Mouse (Mus musculus) MEL (cell line): Measurements from ENCODE around the gene Rabgap1l. TPM values are rescaled to one million over a fixed set of nuclear protein-coding genes. Genes with fewer than 3 reads are reported as not detected.

ENCODE experiments used
- DNase-seq: peaks from one replicate; pipeline ENCODE4 v3.0.0; 2011; ENCODE audit warnings: low read depth, low spot score
- H3K27ac ChIP-seq: 2 replicates; pipeline ENCODE4 v1.5.1; 2012; ENCODE audit warnings: low read depth, mild to moderate bottlenecking, control low read depth, low read length, moderate library complexity; ENCODE audit not compliant: control insufficient read depth
- H3K27me3 ChIP-seq, 2 experiments: fragments of 150-350 bp in 1 of 2; sonication (generic) in 1 of 2; 2 replicates each; pipeline ENCODE4 v1.6.1; 2012; ENCODE audit warnings: low read length in 2 of 2, mild to moderate bottlenecking in 2 of 2, improper control_type of control experiment in 1 of 2, moderate library complexity in 1 of 2; ENCODE audit not compliant: insufficient read depth in 2 of 2, control insufficient read depth in 1 of 2
- H3K36me3 ChIP-seq, 2 experiments: 2 replicates each; pipeline ENCODE4 v1.6.1; 2012 to 2014; ENCODE audit warnings: low read length in 2 of 2, improper control_type of control experiment in 1 of 2, inconsistent platforms in 1 of 2, mild to moderate bottlenecking in 1 of 2; ENCODE audit not compliant: insufficient read depth in 2 of 2, control insufficient read depth in 1 of 2
- H3K4me1 ChIP-seq, 2 experiments: fragments of 150-350 bp in 1 of 2; sonication (generic) in 1 of 2; 2 replicates each; pipeline ENCODE4 v1.6.1; 2012; ENCODE audit warnings: low read length in 2 of 2, improper control_type of control experiment in 1 of 2, mild to moderate bottlenecking in 1 of 2; ENCODE audit not compliant: insufficient read depth in 2 of 2, control insufficient read depth in 1 of 2
- H3K4me3 ChIP-seq, 2 experiments: fragments of 150-350 bp in 1 of 2; sonication (generic) in 1 of 2; 2 replicates each; pipeline ENCODE4 v1.5.1; 2012; ENCODE audit warnings: low read depth in 2 of 2, low read length in 2 of 2, mild to moderate bottlenecking in 2 of 2, moderate library complexity in 2 of 2, control low read depth in 1 of 2, improper control_type of control experiment in 1 of 2; ENCODE audit not compliant: control insufficient read depth in 1 of 2, insufficient read depth in 1 of 2
- H3K79me2 ChIP-seq: 2 replicates; pipeline ENCODE4 v1.6.1; 2012; ENCODE audit warnings: mild to moderate bottlenecking, low read length, moderate library complexity; ENCODE audit not compliant: control insufficient read depth, poor library complexity, insufficient read depth
- H3K9ac ChIP-seq: 2 replicates; pipeline ENCODE4 v1.6.1; 2012; ENCODE audit warnings: low read depth, mild to moderate bottlenecking, control low read depth, low read length, moderate library complexity; ENCODE audit not compliant: control insufficient read depth, poor library complexity, severe bottlenecking
- H3K9me3 ChIP-seq: fragments of 150-350 bp; sonication (generic); replicated peaks from 2 replicates; pipeline ENCODE4 v1.6.1; 2012; ENCODE audit warnings: mild to moderate bottlenecking, low read length, improper control_type of control experiment, moderate library complexity; ENCODE audit not compliant: insufficient read depth
- CHD1 ChIP-seq: IDR thresholded peaks from 2 replicates; pipeline ENCODE4 v1.6.1; 2012; ENCODE audit warnings: low read depth, mild to moderate bottlenecking, inconsistent platforms, low read length, improper control_type of control experiment
- CHD2 ChIP-seq: IDR thresholded peaks from 2 replicates; pipeline ENCODE4 v1.6.1; 2011; ENCODE audit warnings: low read length, improper control_type of control experiment
- CTCF ChIP-seq, 3 experiments: IDR thresholded peaks in 2 of 3; conservative IDR thresholded peaks in 1 of 3; 2 replicates each; pipeline ENCODE4 v1.5.1; 2011 to 2012; ENCODE audit warnings: low read length in 3 of 3, low read depth in 2 of 3, mild to moderate bottlenecking in 2 of 3, improper control_type of control experiment in 1 of 3, inconsistent platforms in 1 of 3, mixed read lengths in 1 of 3, moderate library complexity in 1 of 3; ENCODE audit not compliant: control insufficient read depth in 1 of 3, insufficient read depth in 1 of 3, poor library complexity in 1 of 3, severe bottlenecking in 1 of 3
- E2F4 ChIP-seq: IDR thresholded peaks from 2 replicates; pipeline ENCODE4 v1.6.1; 2011; ENCODE audit warnings: low read depth, low read length, improper control_type of control experiment, borderline replicate concordance
- ELF1 ChIP-seq: IDR thresholded peaks from 2 replicates; pipeline ENCODE4 v1.6.1; 2014; ENCODE audit warnings: low read depth, mild to moderate bottlenecking, inconsistent platforms, low read length, improper control_type of control experiment, moderate library complexity
- EP300 ChIP-seq, 2 experiments: IDR thresholded peaks; 2 replicates each; pipeline ENCODE4 v1.6.1; 2011; ENCODE audit warnings: improper control_type of control experiment in 2 of 2, low read length in 2 of 2, low read depth in 1 of 2, mild to moderate bottlenecking in 1 of 2
- ETS1 ChIP-seq: IDR thresholded peaks from 2 replicates; pipeline ENCODE4 v1.6.1; 2012; ENCODE audit warnings: low read depth, mild to moderate bottlenecking, inconsistent platforms, low read length, improper control_type of control experiment, moderate library complexity
- GABPA ChIP-seq: IDR thresholded peaks from 2 replicates; pipeline ENCODE4 v1.6.1; 2012; ENCODE audit warnings: low read depth, mild to moderate bottlenecking, inconsistent platforms, low read length, improper control_type of control experiment, moderate library complexity
- HCFC1 ChIP-seq: IDR thresholded peaks from 2 replicates; pipeline ENCODE4 v1.6.1; 2012; ENCODE audit warnings: low read depth, mild to moderate bottlenecking, inconsistent platforms, low read length, improper control_type of control experiment, moderate library complexity
- MEF2A ChIP-seq: IDR thresholded peaks from 2 replicates; pipeline ENCODE4 v1.6.1; 2014; ENCODE audit warnings: low read depth, mild to moderate bottlenecking, inconsistent platforms, low read length, improper control_type of control experiment; ENCODE audit not compliant: poor library complexity, insufficient replicate concordance, severe bottlenecking; ENCODE audit errors: extremely low read depth
- MYB ChIP-seq: IDR thresholded peaks from 2 replicates; pipeline ENCODE4 v1.6.1; 2011; ENCODE audit warnings: mild to moderate bottlenecking, low read depth, low read length, improper control_type of control experiment
- NELFE ChIP-seq: IDR thresholded peaks from 2 replicates; pipeline ENCODE4 v1.6.1; 2011; ENCODE audit warnings: low read depth, low read length, improper control_type of control experiment
- POLR2A ChIP-seq, 2 experiments: IDR thresholded peaks; 2 replicates each; pipeline ENCODE4 v1.6.1; 2011 to 2012; ENCODE audit warnings: low read length in 2 of 2, mild to moderate bottlenecking in 2 of 2, control low read depth in 1 of 2, improper control_type of control experiment in 1 of 2, low read depth in 1 of 2, moderate library complexity in 1 of 2; ENCODE audit not compliant: control insufficient read depth in 1 of 2, insufficient read depth in 1 of 2, poor library complexity in 1 of 2
- POLR2AphosphoS2 ChIP-seq: IDR thresholded peaks from 2 replicates; pipeline ENCODE4 v1.6.1; 2011; ENCODE audit warnings: low read length, improper control_type of control experiment
- POLR2AphosphoS5 ChIP-seq: IDR thresholded peaks from 2 replicates; pipeline ENCODE4 v1.6.1; 2012; ENCODE audit warnings: low read depth, borderline replicate concordance, mild to moderate bottlenecking, inconsistent platforms, low read length, moderate library complexity, mixed read lengths
- SIN3A ChIP-seq: IDR thresholded peaks from 2 replicates; pipeline ENCODE4 v1.6.1; 2012; ENCODE audit warnings: low read length, improper control_type of control experiment, inconsistent platforms
- TAL1 ChIP-seq: IDR thresholded peaks from 2 replicates; pipeline ENCODE4 v1.6.1; 2012; ENCODE audit warnings: mild to moderate bottlenecking, inconsistent platforms, low read length, moderate library complexity, mixed read lengths
- TBP ChIP-seq: IDR thresholded peaks from 2 replicates; pipeline ENCODE4 v1.8.0; 2011; ENCODE audit warnings: low read depth, low read length, improper control_type of control experiment
- TCF12 ChIP-seq: IDR thresholded peaks from 2 replicates; pipeline ENCODE4 v1.6.1; 2014; ENCODE audit warnings: low read depth, mild to moderate bottlenecking, inconsistent platforms, low read length, improper control_type of control experiment, moderate library complexity
- UBTF ChIP-seq: IDR thresholded peaks from 2 replicates; pipeline ENCODE4 v1.6.1; 2012; ENCODE audit warnings: low read depth, mild to moderate bottlenecking, inconsistent platforms, low read length, improper control_type of control experiment, moderate library complexity, borderline replicate concordance; ENCODE audit not compliant: insufficient read depth
- USF1 ChIP-seq: IDR thresholded peaks from 2 replicates; pipeline ENCODE4 v1.6.1; 2014; ENCODE audit warnings: low read depth, mild to moderate bottlenecking, inconsistent platforms, low read length, improper control_type of control experiment, moderate library complexity
- polyA plus RNA-seq, 2 experiments: library from polyadenylated mRNA; stranded (reverse) in 1 of 2; unstranded in 1 of 2; fragments of >175 nt in 1 of 2; fragments of >200 nt in 1 of 2; gene quantifications; 2 replicates each; pipeline versions ENCODE4 v1.2.1 to v1.2.4; 2012; ENCODE audit warnings: low replicate concordance in 2 of 2, low read depth in 1 of 2; ENCODE audit not compliant: insufficient read length in 2 of 2, insufficient read depth in 1 of 2, missing spikeins in 1 of 2
- total RNA-seq: library from RNA; depleted of rRNA; stranded (reverse); fragments of 300-350 nt; gene quantifications from 2 replicates; pipeline ENCODE4 v1.2.3, GENCODE M21; 2012

Gene Rabgap1l
- total and polyA plus RNA-seq, 3 experiments = 24.1 to 26.2 TPM; not detected in 1

- no peaks in the 10 kb centered on the region for H3K27me3 ChIP-seq
- H3K27ac ChIP-seq = no peak overlapping the region
- H3K36me3 ChIP-seq = peaks cover 0 to 37% of the 10 kb centered on the region in 2 experiments; a peak in 2 of 4 replicates
Observed at GRCm38 (mm10) chr1:160734743-160735142, 58.3 kb downstream of the Rabgap1l start.

GRCm38 (mm10) chr1:160729944-160730343 is 63.1 kb downstream of the Rabgap1l start:
- Histone ChIP-seq H3K4me1 (no peaks in the 10 kb centered on the region), H3K36me3 (peaks cover 0 to 20% of the 10 kb centered on the region in 2 experiments; a peak in 2 of 4 replicates), H3K9ac (no peak overlapping the region), H3K27ac (no peak overlapping the region), H3K9me3 (no peaks in the 10 kb centered on the region), H3K79me2 (no peaks in the 10 kb centered on the region), H3K4me3 (no peak overlapping the region), H3K27me3 (no peaks in the 10 kb centered on the region)
- TF ChIP-seq ELF1 (no peak), POLR2AphosphoS5 (no peak), TAL1 (no peak), ETS1 (no peak), NELFE (no peak), POLR2A (IDR thresholded peaks at IDR 0.05; ENCODE audit: control insufficient read depth in 1 of 2, insufficient read depth in 1 of 2, low read depth in 1 of 2, low read length in 2 of 2, poor library complexity in 1 of 2) (no peak), EP300 (IDR thresholded peaks at IDR 0.05; ENCODE audit: low read depth in 1 of 2, low read length in 2 of 2) (no peak), POLR2AphosphoS2 (no peak), MEF2A (no peak), HCFC1 (no peak), TBP (no peak), TCF12 (no peak), CTCF (IDR thresholded peaks at IDR 0.05 in 2 of 3, conservative IDR thresholded peaks at IDR 0.05 in 1 of 3; ENCODE audit: control insufficient read depth in 1 of 3, insufficient read depth in 1 of 3, low read depth in 2 of 3, low read length in 3 of 3, poor library complexity in 1 of 3, severe bottlenecking in 1 of 3) (no peak), E2F4 (no peak), GABPA (no peak)
- no peak for DNase-seq

More at GRCm38 (mm10) chr1:160734743-160735142, 58.3 kb downstream of the Rabgap1l start:
- no peaks in the 10 kb centered on the region for H3K9me3 ChIP-seq
- DNase-seq = no peak
- H3K79me2 ChIP-seq = no peaks in the 10 kb centered on the region
- TF ChIP-seq POLR2AphosphoS5 (no peak), CHD1 (no peak), SIN3A (no peak), GABPA (no peak), MYB (no peak), TAL1 (no peak), NELFE (no peak), E2F4 (no peak), POLR2A (IDR thresholded peaks at IDR 0.05; ENCODE audit: control insufficient read depth in 1 of 2, insufficient read depth in 1 of 2, low read depth in 1 of 2, low read length in 2 of 2, poor library complexity in 1 of 2) (no peak), TBP (no peak), POLR2AphosphoS2 (no peak), USF1 (no peak), UBTF (no peak), CHD2 (no peak)
- H3K9ac ChIP-seq = no peak overlapping the region
- H3K4me3 ChIP-seq = no peak overlapping the region
- H3K4me1 ChIP-seq = no peaks in the 10 kb centered on the region
